Mouse (Mus musculus): Measurements from ENCODE around the gene Nck2. TPM values are rescaled to one million over a fixed set of nuclear protein-coding genes. Genes with fewer than 3 reads are reported as not detected.
"Not testable (repeated sequence)": the region's sequence is repeated elsewhere in the genome, so short reads cannot be mapped to it uniquely, and the experiment has no call there.

Nck2 gene
- total RNA-seq, 2 experiments from 2014 or later, result 18.0 to 18.6 TPM

- TF ChIP-seq CTCF (IDR thresholded peaks at IDR 0.05), result no peak
- H3K4me3 ChIP-seq, result no peak overlapping the region
- no peak overlapping the region for H3K27ac ChIP-seq
- no peak for DNase-seq
- intact Hi-C loops (cut with DNase I), result no loop called here
Observed at GRCm38 (mm10) chr1:43520989-43521371, 76.6 kb downstream of the Nck2 start.

DNA sequence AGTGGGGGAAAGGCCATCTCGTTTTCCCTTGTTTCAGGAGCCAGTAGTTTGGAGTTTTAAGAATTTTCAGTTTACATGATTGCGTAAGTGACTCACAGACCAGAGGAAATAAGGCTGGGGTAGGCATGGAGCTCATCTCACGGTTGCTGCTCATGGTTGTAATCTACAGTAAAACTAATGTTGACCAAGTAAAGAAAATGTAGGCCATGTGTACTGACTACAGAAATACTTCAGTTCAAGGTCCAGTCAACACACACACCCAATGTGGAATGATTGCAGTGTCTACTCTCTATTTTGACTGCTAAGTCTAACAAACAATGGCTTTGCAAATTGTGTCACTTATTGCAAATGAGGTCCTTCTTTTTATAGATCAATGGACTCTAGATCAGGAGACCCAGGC lies 77.1 kb downstream of the Nck2 start:
- no peak overlapping the region for H3K4me3 ChIP-seq
- no peak for DNase-seq
- no peak for TF ChIP-seq CTCF (IDR thresholded peaks at IDR 0.05)
- H3K27ac ChIP-seq, result no peak overlapping the region
- intact Hi-C loops (cut with DNase I), result no loop called here

- Histone ChIP-seq H3K27ac (no peak overlapping the region), H3K4me3 (no peak overlapping the region)
- no peak for TF ChIP-seq CTCF (IDR thresholded peaks at IDR 0.05)
- intact Hi-C loops (cut with DNase I), result no loop called here
- DNase-seq, result no peak
Observed at GRCm38 (mm10) chr1:43521950-43522349, 77.6 kb downstream of the Nck2 start.

GRCm38 (mm10) chr1:43522976-43523375 lies 78.6 kb downstream of the Nck2 start:
- no peak for TF ChIP-seq CTCF (IDR thresholded peaks at IDR 0.05)
- intact Hi-C loops (cut with DNase I), result no loop called here

DNA sequence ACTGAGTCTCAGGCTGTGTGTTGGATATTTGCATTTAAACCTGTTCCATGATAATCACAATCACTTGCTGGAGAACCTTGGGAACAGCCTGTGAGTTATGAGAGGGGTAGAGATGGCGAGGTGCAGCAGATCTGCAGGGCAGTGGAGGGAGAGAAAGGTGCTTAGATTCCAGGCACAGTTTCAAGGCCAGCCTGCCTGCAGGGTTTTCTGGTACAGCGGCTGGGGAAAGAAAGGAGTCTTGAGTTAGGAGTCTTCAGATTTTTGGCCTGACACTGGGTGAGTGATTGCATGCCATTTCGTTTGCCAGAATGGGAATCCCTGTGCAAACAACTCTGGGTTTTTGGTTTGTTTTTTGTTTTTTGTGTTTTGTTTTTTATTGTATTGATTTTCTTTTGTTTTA lies 80.0 kb downstream of the Nck2 start:
- intact Hi-C loops (cut with DNase I), result no loop called here
- Histone ChIP-seq H3K27ac (no peak overlapping the region), H3K4me3 (no peak overlapping the region)
- no peak for DNase-seq
- TF ChIP-seq CTCF (IDR thresholded peaks at IDR 0.05), result no peak

More at GRCm38 (mm10) chr1:43522976-43523375, 78.6 kb downstream of the Nck2 start:
- no peak for DNase-seq
- Histone ChIP-seq H3K27ac (no peak overlapping the region), H3K4me3 (no peak overlapping the region)

- no peak for DNase-seq
- no peak overlapping the region for H3K4me3 ChIP-seq
- intact Hi-C loops (cut with DNase I), result no loop called here
- TF ChIP-seq CTCF (IDR thresholded peaks at IDR 0.05), result no peak
- no peak overlapping the region for H3K27ac ChIP-seq
Observed at GRCm38 (mm10) chr1:43528275-43528674, 83.9 kb downstream of the Nck2 start.

- intact Hi-C loops (cut with DNase I), result no loop called here
- H3K27ac ChIP-seq, result no peak overlapping the region
- DNase-seq, result no peak
- H3K4me3 ChIP-seq, result no peak overlapping the region
- TF ChIP-seq CTCF (IDR thresholded peaks at IDR 0.05), result no peak
Observed at GRCm38 (mm10) chr1:43529086-43529485, 84.7 kb downstream of the Nck2 start.

GRCm38 (mm10) chr1:43530295-43531020 lies 86.1 kb downstream of the Nck2 start:
- no peak for TF ChIP-seq CTCF (IDR thresholded peaks at IDR 0.05)
- intact Hi-C loops (cut with DNase I), result no loop called here
- peak overlapping the region; percentile 62 for H3K27ac ChIP-seq
- DNase-seq, result peak; percentile 38
- H3K4me3 ChIP-seq, result no peak overlapping the region

DNA sequence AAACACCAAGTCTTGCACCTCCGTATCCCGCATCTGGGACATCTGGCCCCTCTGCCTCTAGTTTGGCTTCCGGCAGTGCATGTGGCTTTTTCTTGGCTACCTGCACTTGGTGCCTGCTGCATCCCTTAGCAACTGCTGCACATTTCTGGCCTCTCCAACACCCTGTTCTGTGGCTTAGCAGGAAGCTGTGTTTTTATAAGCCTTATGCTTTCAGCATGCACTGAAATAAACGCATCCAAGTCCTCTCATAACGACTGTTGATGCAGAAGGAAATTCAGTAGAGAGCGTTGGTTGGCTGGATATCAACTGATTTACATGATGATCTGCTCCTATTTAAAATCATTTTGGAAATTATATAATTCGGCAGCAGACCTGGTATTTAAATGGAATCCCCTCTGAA lies 86.9 kb downstream of the Nck2 start:
- DNase-seq, result no peak
- intact Hi-C loops (cut with DNase I), result no loop called here
- TF ChIP-seq CTCF (IDR thresholded peaks at IDR 0.05), result no peak
- peak overlapping the region; percentile 62 for H3K27ac ChIP-seq
- no peak overlapping the region for H3K4me3 ChIP-seq

- Histone ChIP-seq H3K4me3 (no peak overlapping the region), H3K27ac (no peak overlapping the region)
- DNase-seq, result no peak
- intact Hi-C loops (cut with DNase I), result no loop called here
- no peak for TF ChIP-seq CTCF (IDR thresholded peaks at IDR 0.05)
Observed at GRCm38 (mm10) chr1:43532279-43532678, 87.9 kb downstream of the Nck2 start.

DNA sequence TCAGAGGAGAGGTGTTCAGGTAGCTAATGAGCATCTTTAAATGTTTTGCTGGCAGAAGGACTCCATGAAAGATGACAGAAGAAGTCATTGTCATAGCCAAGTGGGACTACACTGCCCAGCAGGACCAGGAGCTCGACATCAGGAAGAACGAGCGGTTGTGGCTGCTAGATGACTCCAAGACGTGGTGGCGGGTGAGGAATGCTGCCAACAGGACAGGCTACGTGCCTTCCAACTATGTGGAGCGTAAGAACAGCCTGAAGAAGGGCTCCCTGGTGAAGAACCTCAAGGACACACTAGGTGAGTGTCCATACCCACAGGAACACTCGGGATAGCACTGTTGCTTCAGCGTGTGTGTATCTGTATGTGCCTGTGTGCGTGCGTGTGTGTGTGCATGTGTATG lies 89.1 kb downstream of the Nck2 start:
- intact Hi-C loops (cut with DNase I); H3K27ac ChIP-seq; H3K4me3 ChIP-seq; DNase-seq: not testable (repeated sequence)

DNA sequence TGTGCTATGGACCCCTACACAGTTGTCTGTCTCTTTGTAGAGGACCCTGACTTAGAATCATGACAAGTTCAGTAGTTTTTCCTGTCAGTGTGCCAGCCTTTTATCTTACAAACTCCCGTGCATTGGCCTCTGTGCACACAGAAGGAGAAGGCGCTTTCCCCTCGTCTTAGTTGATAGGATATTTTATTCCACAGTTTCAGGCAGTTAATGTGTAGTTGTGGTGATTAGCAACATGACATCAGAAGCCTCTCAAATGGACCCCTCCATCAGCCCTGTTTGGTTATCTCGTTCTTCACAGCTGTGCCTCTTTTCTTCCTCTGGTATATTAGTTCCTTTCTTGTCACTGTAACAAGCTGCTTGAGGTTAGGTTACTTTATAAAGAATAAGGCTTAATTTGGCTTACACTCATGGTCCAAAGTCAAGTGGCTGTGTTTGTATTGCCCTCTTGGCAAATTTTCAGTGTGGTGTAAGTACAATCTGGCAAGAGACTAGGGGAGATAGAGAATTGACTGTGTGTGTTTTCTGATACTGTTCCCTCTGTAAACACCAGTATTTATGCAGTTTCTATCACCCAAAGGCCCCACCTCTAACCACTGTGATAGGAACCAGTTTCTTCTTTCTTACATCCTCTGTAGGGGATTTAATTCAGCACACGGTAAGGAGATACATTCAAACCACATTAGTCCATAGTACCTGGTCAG lies 89.8 kb downstream of the Nck2 start:
- DNase-seq, result no peak
- H3K27ac ChIP-seq, result no peak overlapping the region
- TF ChIP-seq CTCF (IDR thresholded peaks at IDR 0.05), result no peak
- intact Hi-C loops (cut with DNase I), result no loop called here
- H3K4me3 ChIP-seq, result no peak overlapping the region

DNA sequence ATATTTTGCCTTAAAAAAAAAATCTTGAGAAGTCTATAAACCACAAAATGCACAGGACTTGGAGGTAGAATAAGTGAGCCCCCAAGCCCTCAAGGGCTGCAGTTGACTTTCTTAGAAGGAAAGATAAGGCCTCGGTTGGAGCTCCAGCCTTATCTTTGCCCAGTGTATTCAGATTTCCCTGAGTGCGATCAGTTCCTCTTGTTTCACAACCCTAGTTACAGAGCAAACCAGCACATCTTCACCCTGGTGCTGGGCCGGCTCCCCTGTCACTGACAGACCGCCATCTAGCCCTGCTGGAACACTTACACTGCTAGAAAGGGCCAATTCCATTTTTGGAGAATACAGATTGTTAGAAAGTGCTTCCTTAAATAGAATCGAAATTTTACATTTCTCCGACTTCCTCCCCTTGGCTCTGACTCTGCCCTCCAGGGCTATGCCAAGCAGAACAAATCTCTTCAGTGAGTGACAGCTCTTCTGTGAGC lies 91.2 kb downstream of the Nck2 start:
- Histone ChIP-seq H3K4me3 (no peak overlapping the region), H3K27ac (peak overlapping the region; percentile 60)
- peak; percentile 44 for DNase-seq
- intact Hi-C loops (cut with DNase I), result no loop called here
- no peak for TF ChIP-seq CTCF (IDR thresholded peaks at IDR 0.05)

DNA sequence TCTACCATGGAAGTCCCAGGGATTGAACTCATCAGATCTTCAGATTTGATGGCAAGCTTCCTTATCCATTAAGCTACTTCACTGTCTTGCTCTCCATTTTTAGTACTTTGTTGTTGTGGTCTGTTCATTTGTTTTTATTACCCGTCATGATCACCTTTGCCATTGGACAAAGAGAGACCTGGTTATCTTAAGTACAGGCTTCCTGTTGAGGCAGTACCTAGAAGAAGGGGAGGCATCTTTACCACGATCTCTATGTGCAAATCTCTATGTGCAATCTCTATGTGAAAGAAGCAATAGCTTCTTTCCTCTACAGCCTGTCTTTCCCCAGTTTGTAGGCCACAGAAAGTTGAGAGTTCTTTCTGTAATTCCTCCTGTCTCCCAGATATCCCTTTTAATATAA lies 91.9 kb downstream of the Nck2 start:
- no peak overlapping the region for H3K4me3 ChIP-seq
- DNase-seq, result no peak
- TF ChIP-seq CTCF (IDR thresholded peaks at IDR 0.05), result no peak
- intact Hi-C loops (cut with DNase I), result no loop called here
- no peak overlapping the region for H3K27ac ChIP-seq
